Mouse (Mus musculus): ENCODE results near the gene Snapc2.

DNA sequence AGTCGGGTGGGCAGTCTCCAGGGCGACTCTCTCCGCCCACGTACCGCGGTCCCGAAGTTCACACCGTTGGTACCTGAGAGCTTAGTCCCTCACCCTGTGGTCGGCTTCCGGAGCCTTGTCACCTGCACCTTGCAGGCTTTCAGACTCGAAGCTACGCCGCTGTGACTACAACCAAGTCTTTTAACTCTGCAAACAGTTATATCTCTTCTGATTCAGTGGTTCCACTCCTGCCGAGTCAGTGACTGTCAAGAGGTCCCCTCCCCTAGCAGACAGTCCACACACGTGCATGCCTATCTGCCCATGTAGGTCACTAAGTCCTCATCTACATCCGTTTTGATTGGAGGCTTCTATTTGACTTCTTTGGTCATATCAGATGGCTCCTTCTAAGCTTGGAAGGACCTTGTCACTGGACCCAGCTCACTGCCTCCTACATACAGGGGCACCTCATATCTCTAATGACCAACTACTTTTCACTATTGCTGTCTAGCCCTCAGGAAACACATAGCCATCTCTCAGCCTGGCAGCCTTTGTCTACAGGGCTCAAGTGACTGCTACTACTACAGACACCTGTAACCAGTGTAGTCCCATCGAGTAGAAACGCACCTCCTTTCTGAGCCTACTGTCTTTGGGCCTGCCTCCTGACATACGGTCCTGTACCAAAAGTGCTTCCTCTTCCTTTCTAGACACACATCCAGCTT is 13.5 kb upstream of the Snapc2 start:
- TF ChIP-seq CTCF (IDR thresholded peaks at IDR 0.05; ENCODE audit: control insufficient read depth, insufficient read depth, insufficient read length), result no peak
- TF ChIP-seq MYOG (IDR thresholded peaks at IDR 0.05; ENCODE audit: control insufficient read depth, extremely low read depth, insufficient read length), result no peak
- TF ChIP-seq FOSL1 (IDR thresholded peaks at IDR 0.05; ENCODE audit: insufficient read depth, low read length, poor library complexity, severe bottlenecking), result no peak
- TF ChIP-seq CEBPB (IDR thresholded peaks at IDR 0.05; ENCODE audit: low read depth), result no peak
- no peak for TF ChIP-seq MAX (IDR thresholded peaks at IDR 0.05)
- no peak for TF ChIP-seq USF1 (IDR thresholded peaks at IDR 0.05; ENCODE audit: low read depth)

Measured in C2C12 (cell line).